Mouse (Mus musculus) limb, embryonic 10.5 days (tissue): ENCODE data around the gene Rrbp1. TPM values are rescaled to one million over a fixed set of nuclear protein-coding genes. Genes with fewer than 3 reads are reported as not detected.

Experiments
- polyA plus RNA-seq: library from polyadenylated mRNA; unstranded; fragments of >200 nt; fragmentation: Nextera tagmentation; extraction: Ambion mirVana; gene quantifications from 2 replicates; pipeline ENCODE4 v1.2.1, GENCODE M21; 2016

Gene Rrbp1
- polyA plus RNA-seq, 1 experiment from 2014 or later = 63.9 TPM

Other genes starting within 250 kb of the Rrbp1 start
- gene Bfsp1, start 148.1 kb downstream of the Rrbp1 start, polyA plus RNA-seq = 0.95 and 1.1 TPM in 2 replicates
- gene Dstn, start 95.9 kb downstream of the Rrbp1 start, polyA plus RNA-seq = 289 and 311 TPM in 2 replicates
- not detected in 2 replicates for gene Banf2, start 21.8 kb upstream of the Rrbp1 start, polyA plus RNA-seq